In the genomic region with DNA sequence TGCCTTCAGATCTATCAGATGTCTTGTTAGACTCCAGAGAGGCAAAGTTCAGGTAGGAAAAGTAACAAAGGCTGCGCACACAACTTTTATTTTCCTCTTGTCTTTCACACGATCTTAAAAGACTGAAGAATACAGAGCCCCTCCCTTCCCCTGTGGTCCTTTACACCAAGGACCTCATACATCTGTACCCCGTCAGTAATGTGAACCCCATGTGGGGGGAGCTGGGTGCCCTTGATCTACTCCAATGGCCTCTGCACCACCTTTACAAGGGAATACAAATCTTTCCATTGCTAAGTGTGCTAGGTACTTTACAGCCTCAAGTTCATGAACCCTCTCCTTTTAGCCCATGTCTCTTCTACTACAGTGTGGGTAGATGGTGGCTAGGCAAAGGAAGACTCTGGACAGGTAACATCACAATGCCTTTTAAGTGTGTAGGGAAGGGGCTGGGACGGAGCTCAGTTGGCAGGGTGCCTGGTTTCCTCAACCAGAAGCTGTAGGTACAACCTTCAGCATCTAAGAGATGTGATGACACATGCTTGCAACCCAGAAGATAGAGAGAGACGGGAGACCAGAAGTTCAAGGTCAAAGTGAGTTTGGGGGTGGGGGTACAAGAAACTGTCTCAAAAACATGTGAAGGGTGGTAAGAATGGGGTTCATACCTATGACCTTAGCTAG, we compare ENCODE assay signal across 14 mouse cellular contexts. TPM values are rescaled to one million over a fixed set of nuclear protein-coding genes. Genes with fewer than 3 reads are reported as not detected.
DNase-seq lines count a peak whose midpoint lies in the region; ATAC-seq and TF ChIP-seq lines count a peak whose summit lies in the region.
"Had no signal": no experiment of that assay in that cellular context is flagged by ENCODE, and none has a peak within 500 bp of the region (broad histone marks: within the 10 kb centered on the region; RNA-seq: fewer than 3 reads in every experiment).

No protein-coding gene starts in this region.

- 63% methylated on average over 5 of the region's 5 CpGs for WGBS in liver, embryonic 11.5 days
- 48% methylated on average over 5 of the region's 5 CpGs for WGBS in liver, embryonic 14.5 days (ENCODE audit: insufficient replicate concordance)
- 92% methylated on average over 5 of the region's 5 CpGs for WGBS in forebrain, embryonic 14.5 days

- no peaks in the 10 kb centered on the region for H3K9me3 ChIP-seq in liver, embryonic 11.5 days (ENCODE audit: control insufficient read depth, low read length)
- H3K9me3 ChIP-seq in MEL (replicated peaks; ENCODE audit: insufficient read depth, low read length): no peaks in the 10 kb centered on the region
- H3K9me3 ChIP-seq in liver, embryonic 14.5 days (ENCODE audit: control insufficient read depth, low read length): no peaks in the 10 kb centered on the region
- H3K9me3 ChIP-seq in forebrain, embryonic 14.5 days (replicated peaks; ENCODE audit: control insufficient read depth, low read length): no peaks in the 10 kb centered on the region
- H3K9me3 ChIP-seq: hindbrain, embryonic 12.5 days had no signal

- TF ChIP-seq POLR2A in MEL (IDR thresholded peaks at IDR 0.05; ENCODE audit: control insufficient read depth in 1 of 2, insufficient read depth in 1 of 2, low read depth in 1 of 2, low read length in 2 of 2, poor library complexity in 1 of 2): no peak

- ATAC-seq in liver, embryonic 11.5 days (replicated peaks; ENCODE audit: low FRiP score): no peak
- no peak for ATAC-seq in liver, embryonic 14.5 days (ENCODE audit: insufficient read depth)
- ATAC-seq in forebrain, embryonic 14.5 days: no peak

- TF ChIP-seq EP300 in MEL (IDR thresholded peaks at IDR 0.05; ENCODE audit: low read depth in 1 of 2, low read length in 2 of 2): peak in 1 of 2 experiments; percentile 30; a peak in 1 of 4 replicates
- no peak for TF ChIP-seq EP300 in liver, embryonic 14.5 days (IDR thresholded peaks at IDR 0.05; ENCODE audit: low read depth)

- H3K36me3 ChIP-seq in liver, embryonic 11.5 days (ENCODE audit: control insufficient read depth, insufficient read depth, low read length): no peaks in the 10 kb centered on the region
- H3K36me3 ChIP-seq in MEL (ENCODE audit: control insufficient read depth in 1 of 2, insufficient read depth in 2 of 2, low read length in 2 of 2): peaks cover 0 to 39% of the 10 kb centered on the region in 2 experiments; a peak in 2 of 4 replicates
- H3K36me3 ChIP-seq in liver, embryonic 14.5 days (replicated peaks; ENCODE audit: control insufficient read depth, insufficient read depth, low read depth): no peaks in the 10 kb centered on the region
- no peaks in the 10 kb centered on the region for H3K36me3 ChIP-seq in forebrain, embryonic 14.5 days (ENCODE audit: control insufficient read depth, insufficient read depth, low read length)
- H3K36me3 ChIP-seq: hindbrain, embryonic 12.5 days had no signal

- H3K4me3 ChIP-seq in liver, embryonic 11.5 days (ENCODE audit: low read depth, low read length): peak overlapping the region; percentile 63
- H3K4me3 ChIP-seq in MEL (ENCODE audit: control insufficient read depth in 1 of 2, insufficient read depth in 1 of 2, low read depth in 2 of 2, low read length in 2 of 2): peak overlapping the region; percentile 70 to 90
- H3K4me3 ChIP-seq in liver, embryonic 14.5 days (ENCODE audit: insufficient read depth in 1 of 2, low read depth in 2 of 2, low read length in 2 of 2): peak overlapping the region; percentile 42 to 65
- no peak overlapping the region for H3K4me3 ChIP-seq in forebrain, embryonic 14.5 days (ENCODE audit: low read depth, low read length)
- H3K4me3 ChIP-seq: hindbrain, embryonic 12.5 days had no signal

- H3K27me3 ChIP-seq in liver, embryonic 11.5 days (replicated peaks; ENCODE audit: control insufficient read depth, insufficient read depth, low read length): no peaks in the 10 kb centered on the region
- no peaks in the 10 kb centered on the region for H3K27me3 ChIP-seq in MEL (ENCODE audit: control insufficient read depth in 1 of 2, insufficient read depth in 2 of 2, low read length in 2 of 2)
- no peaks in the 10 kb centered on the region for H3K27me3 ChIP-seq in liver, embryonic 14.5 days (ENCODE audit: control insufficient read depth, insufficient read depth, low read length)
- H3K27me3 ChIP-seq in forebrain, embryonic 14.5 days (replicated peaks; ENCODE audit: control insufficient read depth, insufficient read depth, low read length): no peaks in the 10 kb centered on the region

- H3K4me2 ChIP-seq in liver, embryonic 11.5 days: peak overlapping the region; percentile 64
- H3K4me2 ChIP-seq in liver, embryonic 14.5 days (ENCODE audit: low read depth): peak overlapping the region; percentile 71
- no peak overlapping the region for H3K4me2 ChIP-seq in forebrain, embryonic 14.5 days (ENCODE audit: low read length)
- H3K4me2 ChIP-seq: heart, embryonic 11.5 days; hindbrain, embryonic 12.5 days had no signal

- H3K4me1 ChIP-seq in liver, embryonic 11.5 days (replicated peaks; ENCODE audit: control insufficient read depth, insufficient read depth, low read length): peaks cover 38% of the 10 kb centered on the region
- peaks cover 26 to 48% of the 10 kb centered on the region in 2 experiments for H3K4me1 ChIP-seq in MEL (ENCODE audit: control insufficient read depth in 1 of 2, insufficient read depth in 2 of 2, low read length in 2 of 2)
- H3K4me1 ChIP-seq in liver, embryonic 14.5 days (replicated peaks; ENCODE audit: control insufficient read depth in 2 of 2, insufficient read depth in 2 of 2, low read length in 1 of 2): peaks cover under 1 to 50% of the 10 kb centered on the region in 2 experiments
- H3K4me1 ChIP-seq in forebrain, embryonic 14.5 days (ENCODE audit: control insufficient read depth, insufficient read depth, low read length): no peaks in the 10 kb centered on the region

- H3K9ac ChIP-seq in liver, embryonic 11.5 days (ENCODE audit: low read depth, low read length): peak overlapping the region; percentile 44; the same call in 1 of the 2 replicates
- H3K9ac ChIP-seq in MEL (ENCODE audit: control insufficient read depth, low read depth, low read length, poor library complexity, severe bottlenecking): peak overlapping the region; percentile 75
- H3K9ac ChIP-seq in liver, embryonic 14.5 days (replicated peaks): no peak overlapping the region
- no peak overlapping the region for H3K9ac ChIP-seq in forebrain, embryonic 14.5 days (ENCODE audit: low read length)
- H3K9ac ChIP-seq: hindbrain, embryonic 12.5 days had no signal

- no peak for TF ChIP-seq CTCF in MEL (IDR thresholded peaks at IDR 0.05 in 2 of 3, conservative IDR thresholded peaks at IDR 0.05 in 1 of 3; ENCODE audit: control insufficient read depth in 1 of 3, insufficient read depth in 1 of 3, low read depth in 2 of 3, low read length in 3 of 3, poor library complexity in 1 of 3, severe bottlenecking in 1 of 3)
- no peak for TF ChIP-seq CTCF in liver, embryonic 14.5 days (IDR thresholded peaks at IDR 0.05; ENCODE audit: low read depth)

- peaks cover 38% of the 10 kb centered on the region for H3K79me2 ChIP-seq in MEL (ENCODE audit: control insufficient read depth, insufficient read depth, low read length, poor library complexity)

- peak overlapping the region; percentile 26; the same call in 1 of the 2 replicates for H3K27ac ChIP-seq in liver, embryonic 11.5 days (ENCODE audit: low read depth, low read length)
- H3K27ac ChIP-seq in MEL (ENCODE audit: control insufficient read depth, low read depth, low read length): peak overlapping the region; percentile 79
- no peak overlapping the region for H3K27ac ChIP-seq in liver, embryonic 14.5 days
- H3K27ac ChIP-seq in forebrain, embryonic 14.5 days (ENCODE audit: low read depth, low read length): no peak overlapping the region
- H3K27ac ChIP-seq: hindbrain, embryonic 12.5 days had no signal

- no peak for DNase-seq in liver, embryonic 11.5 days (ENCODE audit: low spot score)
- no peak for DNase-seq in liver
- DNase-seq in MEL (ENCODE audit: low read depth, low spot score): peak; percentile 66
- no peak for DNase-seq in liver, embryonic 14.5 days (ENCODE audit: low read depth in 3 of 3, low spot score in 3 of 3)
- peak; percentile 63 for DNase-seq in thymus, postnatal 14 days
- no peak for DNase-seq in cerebellum, postnatal 4 days (ENCODE audit: low spot score in 2 of 2)
- no peak for DNase-seq in ovary, postnatal 10 days (ENCODE audit: low spot score)
- DNase-seq in forebrain, embryonic 14.5 days (ENCODE audit: low spot score): no peak
- DNase-seq: adrenal gland, postnatal 25 days; cerebellum, adult 11-12 months; kidney, postnatal 10 days had no signal

- no peak for TF ChIP-seq RAD21 in MEL (IDR thresholded peaks at IDR 0.05; ENCODE audit: low read depth, low read length)

RNA-seq across cellular contexts. Expression of a gene that starts 1.3 kb away (rescaled TPM):
- polyA plus RNA-seq in liver, embryonic 11.5 days (2014; fragmentation: Nextera tagmentation; extraction: Ambion mirVana): 56.6 and 62.1 TPM in 2 replicates
- total RNA-seq in MEL (2012; rRNA removed): 79.9 and 94.7 TPM in 2 replicates
- polyA plus RNA-seq in MEL (2012; ENCODE audit: insufficient read depth in 1 of 2, insufficient read length in 2 of 2, low read depth in 1 of 2, low replicate concordance in 2 of 2, missing spikeins in 1 of 2): 100 to 1,000 TPM; 106 to 128 TPM
- polyA plus RNA-seq in liver, embryonic 14.5 days (2012; rRNA removed): 16.5 and 17.5 TPM in 2 replicates
- polyA plus RNA-seq in liver, embryonic 14.5 days (2014; fragmentation: Nextera tagmentation; extraction: Ambion mirVana): 12.7 and 15.2 TPM in 2 replicates
- polyA plus RNA-seq in forebrain, embryonic 14.5 days (2014; fragmentation: Nextera tagmentation; extraction: Ambion mirVana): 0.18 and 0.66 TPM in 2 replicates
- polyA plus RNA-seq: C2C12 had no signal

RNA-seq across cellular contexts. Expression of a gene that starts 19.7 kb away (rescaled TPM):
- 10.5 and 13.7 TPM in 2 replicates for polyA plus RNA-seq in liver, embryonic 11.5 days (2014; fragmentation: Nextera tagmentation; extraction: Ambion mirVana)
- total RNA-seq in MEL (2012; rRNA removed): 42.2 and 60.3 TPM in 2 replicates
- 10 to 100 TPM in 1 of 2 experiments, not detected in 1; 51.4 TPM for polyA plus RNA-seq in MEL (2012; ENCODE audit: insufficient read depth in 1 of 2, insufficient read length in 2 of 2, low read depth in 1 of 2, low replicate concordance in 2 of 2, missing spikeins in 1 of 2)
- polyA plus RNA-seq in liver, embryonic 14.5 days (2012; rRNA removed): 8.1 and 9.5 TPM in 2 replicates
- polyA plus RNA-seq in liver, embryonic 14.5 days (2014; fragmentation: Nextera tagmentation; extraction: Ambion mirVana): 11.5 and 13.8 TPM in 2 replicates
- 0.60 and 0.88 TPM in 2 replicates for polyA plus RNA-seq in forebrain, embryonic 14.5 days (2014; fragmentation: Nextera tagmentation; extraction: Ambion mirVana)

RNA-seq across cellular contexts. Expression of a gene that starts 31.3 kb away (rescaled TPM):
- 14.1 and 15.6 TPM in 2 replicates for polyA plus RNA-seq in liver, embryonic 11.5 days (2014; fragmentation: Nextera tagmentation; extraction: Ambion mirVana)
- 1.6 and 2.6 TPM in 2 replicates for total RNA-seq in MEL (2012; rRNA removed)
- polyA plus RNA-seq in MEL (2012; ENCODE audit: insufficient read depth in 1 of 2, insufficient read length in 2 of 2, low read depth in 1 of 2, low replicate concordance in 2 of 2, missing spikeins in 1 of 2): 10 to 100 TPM in 1 of 2 experiments, not detected in 1; 22.6 TPM
- 7.3 TPM in 2 replicates for polyA plus RNA-seq in liver, embryonic 14.5 days (2012; rRNA removed)
- polyA plus RNA-seq in liver, embryonic 14.5 days (2014; fragmentation: Nextera tagmentation; extraction: Ambion mirVana): 6.8 and 7.0 TPM in 2 replicates
- 1.6 and 2.5 TPM in 2 replicates for polyA plus RNA-seq in forebrain, embryonic 14.5 days (2014; fragmentation: Nextera tagmentation; extraction: Ambion mirVana)

RNA-seq across cellular contexts. Expression of a gene that starts 52.9 kb away (rescaled TPM):
- polyA plus RNA-seq in liver, embryonic 11.5 days (2014; fragmentation: Nextera tagmentation; extraction: Ambion mirVana): 256 and 274 TPM in 2 replicates
- total RNA-seq in MEL (2012; rRNA removed): 100 and 107 TPM in 2 replicates
- polyA plus RNA-seq in MEL (2012; ENCODE audit: insufficient read depth in 1 of 2, insufficient read length in 2 of 2, low read depth in 1 of 2, low replicate concordance in 2 of 2, missing spikeins in 1 of 2): 100 to 1,000 TPM; 233 to 341 TPM
- 104 and 107 TPM in 2 replicates for polyA plus RNA-seq in liver, embryonic 14.5 days (2012; rRNA removed)
- 178 and 182 TPM in 2 replicates for polyA plus RNA-seq in liver, embryonic 14.5 days (2014; fragmentation: Nextera tagmentation; extraction: Ambion mirVana)
- 210 and 254 TPM in 2 replicates for polyA plus RNA-seq in forebrain, embryonic 14.5 days (2014; fragmentation: Nextera tagmentation; extraction: Ambion mirVana)

Comparison
In these comparisons a context has a peak if more than half of its experiments do, and no peak if none do; other contexts are left out.
1. H3K27ac ChIP-seq: peak in liver, embryonic 11.5 days (single experiment) and MEL (single experiment); none in liver, embryonic 14.5 days (single experiment) and forebrain, embryonic 14.5 days (single experiment).
2. H3K9ac ChIP-seq: peak in liver, embryonic 11.5 days (single experiment) and MEL (single experiment); none in liver, embryonic 14.5 days (single experiment) and forebrain, embryonic 14.5 days (single experiment).
3. DNase-seq: peak in MEL (single experiment) and thymus, postnatal 14 days (single experiment); none in liver, embryonic 11.5 days (single experiment), liver (single experiment), liver, embryonic 14.5 days (0 of 3), cerebellum, postnatal 4 days (0 of 2), ovary, postnatal 10 days (single experiment) and forebrain, embryonic 14.5 days (single experiment).